Comparison of ENCODE assay signal across 8 mouse cellular contexts in the genomic region with DNA sequence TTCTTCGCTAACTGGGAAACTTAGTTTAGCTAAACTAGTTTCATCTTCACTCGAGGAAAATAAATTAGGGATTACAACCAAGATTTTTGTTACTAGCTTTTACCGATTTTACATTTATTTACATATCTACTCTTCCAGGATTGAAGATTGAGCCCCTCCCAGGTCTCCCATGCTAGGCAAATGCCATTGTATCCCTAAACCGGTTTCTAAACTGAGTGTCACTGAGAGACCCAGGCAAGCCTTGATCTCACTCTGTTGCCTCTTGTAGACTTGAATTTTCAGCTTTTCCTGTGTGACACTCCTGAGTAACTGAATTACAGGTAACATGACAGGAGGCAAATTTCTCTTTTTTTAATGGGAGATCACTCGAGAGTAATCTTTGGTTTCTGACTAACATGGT. TPM values are rescaled to one million over a fixed set of nuclear protein-coding genes. Genes with fewer than 3 reads are reported as not detected.
DNase-seq lines count a peak whose midpoint lies in the region; ATAC-seq and TF ChIP-seq lines count a peak whose summit lies in the region.

No protein-coding gene starts in this region.

- no peaks in the 10 kb centered on the region for H3K27me3 ChIP-seq in hindbrain, postnatal 0 days (ENCODE audit: insufficient read depth, low read length)
- no peaks in the 10 kb centered on the region for H3K27me3 ChIP-seq in neural tube, embryonic 12.5 days (replicated peaks)

- DNase-seq in left cerebral cortex, adult 2 months (ENCODE audit: extremely low spot score in 1 of 2, low spot score in 2 of 2): no peak
- no peak for DNase-seq in left cerebral cortex, adult 9 months (ENCODE audit: low spot score in 2 of 2)
- DNase-seq in embryo, embryonic 11 days: peak; percentile 10
- no peak for DNase-seq in hindbrain, postnatal 0 days (ENCODE audit: low spot score)
- no peak for DNase-seq in thymus, postnatal 14 days
- no peak for DNase-seq in gastrocnemius, postnatal 4 days (ENCODE audit: low spot score in 2 of 2)
- DNase-seq in left cerebral cortex, postnatal 10 days (ENCODE audit: extremely low spot score in 1 of 2, low spot score in 2 of 2): no peak

- intact Hi-C loops in left cerebral cortex, adult 2 months (cut with DNase I): no loop called here
- intact Hi-C loops in left cerebral cortex, postnatal 10 days (cut with DNase I): no loop called here

- H3K27ac ChIP-seq in left cerebral cortex, adult 2 months: peak overlapping the region; percentile 95; the same call in 1 of the 2 replicates
- no peak overlapping the region for H3K27ac ChIP-seq in hindbrain, postnatal 0 days
- H3K27ac ChIP-seq in neural tube, embryonic 12.5 days: no peak overlapping the region

- H3K4me2 ChIP-seq in hindbrain, postnatal 0 days (ENCODE audit: low read depth, low read length): peak overlapping the region; percentile 73
- peak overlapping the region; percentile 68 for H3K4me2 ChIP-seq in neural tube, embryonic 12.5 days (replicated peaks)

- peaks cover 10% of the 10 kb centered on the region; the same call in 1 of the 2 replicates for H3K36me3 ChIP-seq in hindbrain, postnatal 0 days (ENCODE audit: insufficient read depth, low read length)
- peaks cover 15% of the 10 kb centered on the region for H3K36me3 ChIP-seq in neural tube, embryonic 12.5 days

- TF ChIP-seq CTCF in left cerebral cortex, adult 2 months (IDR thresholded peaks at IDR 0.05): no peak
- TF ChIP-seq CTCF in hindbrain, postnatal 0 days (IDR thresholded peaks at IDR 0.05; ENCODE audit: low read depth): no peak

- no peak for ATAC-seq in hindbrain, postnatal 0 days
- no peak for ATAC-seq in neural tube, embryonic 12.5 days (ENCODE audit: low FRiP score, low read depth)

- no peaks in the 10 kb centered on the region for H3K9me3 ChIP-seq in hindbrain, postnatal 0 days (ENCODE audit: low read length)
- peaks cover 7% of the 10 kb centered on the region; the same call in 1 of the 2 replicates for H3K9me3 ChIP-seq in neural tube, embryonic 12.5 days

- 0 out of 2 replicates have a peak, but pooled peaks cover 2% of the 10 kb centered on the region for H3K4me1 ChIP-seq in hindbrain, postnatal 0 days (ENCODE audit: insufficient read depth, low read length)
- H3K4me1 ChIP-seq in neural tube, embryonic 12.5 days: 0 out of 2 replicates have a peak, but pooled peaks cover 2% of the 10 kb centered on the region

- peak overlapping the region; percentile 81 for H3K9ac ChIP-seq in hindbrain, postnatal 0 days (replicated peaks; ENCODE audit: low read length)
- no peak overlapping the region for H3K9ac ChIP-seq in neural tube, embryonic 12.5 days

- peak overlapping the region; percentile 96 for H3K4me3 ChIP-seq in left cerebral cortex, adult 2 months
- peak overlapping the region; percentile 95 for H3K4me3 ChIP-seq in hindbrain, postnatal 0 days (ENCODE audit: low read length)
- H3K4me3 ChIP-seq in neural tube, embryonic 12.5 days: peak overlapping the region; percentile 86

- 11% methylated on average over 5 of the region's 5 CpGs for WGBS in hindbrain, postnatal 0 days
- WGBS in neural tube, embryonic 12.5 days: 16% methylated on average over 5 of the region's 5 CpGs

RNA-seq across cellular contexts. Expression of a gene that starts 0.8 kb away (rescaled TPM):
- total RNA-seq in left cerebral cortex, adult 2 months (2021): 100 to 1,000 TPM; 119 to 123 TPM
- total RNA-seq in hindbrain, postnatal 0 days (2014; rRNA removed): 43.2 and 45.9 TPM in 2 replicates
- 46.9 and 47.0 TPM in 2 replicates for polyA plus RNA-seq in hindbrain, postnatal 0 days (2015; fragmentation: Nextera tagmentation; extraction: Ambion mirVana)
- 43.0 and 49.7 TPM in 2 replicates for polyA plus RNA-seq in neural tube, embryonic 12.5 days (2016; fragmentation: Nextera tagmentation; extraction: Ambion mirVana)
- 100 to 1,000 TPM in 1 of 2 experiments, 10 to 100 TPM in 1; 84.5 to 115 TPM for total RNA-seq in gastrocnemius, postnatal 4 days (2021)
- total RNA-seq in left cerebral cortex, postnatal 10 days (2021): 100 to 1,000 TPM; 107 to 109 TPM

RNA-seq across cellular contexts. Expression of a gene that starts 20.0 kb away (rescaled TPM):
- total RNA-seq in left cerebral cortex, adult 2 months (2021): 10 to 100 TPM; 36.1 to 37.0 TPM
- 50.9 and 51.3 TPM in 2 replicates for total RNA-seq in hindbrain, postnatal 0 days (2014; rRNA removed)
- 36.3 and 37.8 TPM in 2 replicates for polyA plus RNA-seq in hindbrain, postnatal 0 days (2015; fragmentation: Nextera tagmentation; extraction: Ambion mirVana)
- polyA plus RNA-seq in neural tube, embryonic 12.5 days (2016; fragmentation: Nextera tagmentation; extraction: Ambion mirVana): 42.2 and 49.7 TPM in 2 replicates
- total RNA-seq in gastrocnemius, postnatal 4 days (2021): 10 to 100 TPM; 28.9 to 38.0 TPM
- 10 to 100 TPM; 41.9 to 42.9 TPM for total RNA-seq in left cerebral cortex, postnatal 10 days (2021)

RNA-seq across cellular contexts. Expression of a gene that starts 38.0 kb away (rescaled TPM):
- not detected for total RNA-seq in left cerebral cortex, adult 2 months (2021)
- total RNA-seq in hindbrain, postnatal 0 days (2014; rRNA removed): not detected in 2 replicates
- polyA plus RNA-seq in hindbrain, postnatal 0 days (2015; fragmentation: Nextera tagmentation; extraction: Ambion mirVana): 0.10 TPM in 1 of 2 replicates, not detected in the other
- polyA plus RNA-seq in neural tube, embryonic 12.5 days (2016; fragmentation: Nextera tagmentation; extraction: Ambion mirVana): 0.11 TPM in 1 of 2 replicates, not detected in the other
- under 1 TPM in 1 of 2 experiments, not detected in 1; 0.41 TPM for total RNA-seq in gastrocnemius, postnatal 4 days (2021)
- total RNA-seq in left cerebral cortex, postnatal 10 days (2021): under 1 TPM in 1 of 2 experiments, not detected in 1; 0.61 TPM
